Mouse (Mus musculus) testis, adult 2 months (tissue): Measurements from ENCODE around the gene Nrg3.

Experiments used
- CTCF ChIP-seq: fragments of 200-500 bp; IDR thresholded peaks from 2 replicates; pipeline ENCODE4 v1.5.1; 2012; ENCODE audit warnings: low read depth, mild to moderate bottlenecking, inconsistent platforms, low read length, moderate library complexity; ENCODE audit not compliant: control insufficient read depth, insufficient read depth, insufficient replicate concordance
- POLR2A ChIP-seq: fragments of 200-500 bp; IDR thresholded peaks from 2 replicates; pipeline ENCODE4 v1.6.1; 2012; ENCODE audit warnings: low read depth, mild to moderate bottlenecking, inconsistent platforms, low read length, moderate library complexity; ENCODE audit not compliant: control insufficient read depth

- TF ChIP-seq CTCF (no peak), POLR2A (no peak)
Measured at GRCm38 (mm10) chr14:39356251-39356650, 116.6 kb downstream of the Nrg3 start.
